Mouse (Mus musculus) heart, adult 2 months (tissue): ENCODE measurements around the gene Agps.

ENCODE experiments used
- EP300 ChIP-seq: fragments of 200-500 bp; IDR thresholded peaks from 2 replicates; pipeline ENCODE4 v1.6.1; 2011; ENCODE audit warnings: low read depth, low read length, control low read depth; ENCODE audit not compliant: insufficient read depth
- POLR2A ChIP-seq: fragments of 200-500 bp; IDR thresholded peaks from 2 replicates; pipeline ENCODE4 v1.6.1; 2011; ENCODE audit warnings: mild to moderate bottlenecking, low read depth, low read length, control low read depth; ENCODE audit not compliant: insufficient read depth

DNA sequence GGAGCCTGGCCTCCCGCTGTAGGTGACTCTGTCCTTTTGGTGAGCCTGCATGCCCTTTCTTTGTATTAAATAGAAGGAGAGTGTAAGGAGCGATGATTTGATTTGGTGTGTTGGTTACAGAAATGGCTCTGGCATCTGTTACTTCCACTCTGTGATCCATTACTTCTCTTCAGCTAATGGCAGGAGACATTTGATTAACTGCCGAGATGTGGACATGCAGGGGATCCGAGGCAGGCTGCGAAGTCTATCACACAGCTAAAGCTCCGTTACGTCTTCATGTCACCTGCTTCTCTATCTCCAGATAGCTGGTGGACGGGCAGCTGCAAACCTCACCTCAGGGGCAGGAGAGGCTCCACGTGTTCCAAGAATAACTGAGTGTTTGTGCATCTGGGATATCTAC is 142.2 kb downstream of the Agps start:
- no peak for TF ChIP-seq POLR2A
- TF ChIP-seq EP300: no peak
